Mouse (Mus musculus) forebrain, embryonic 12.5 days (tissue): Measurements from ENCODE around the gene Ccdc51. TPM values are rescaled to one million over a fixed set of nuclear protein-coding genes. Genes with fewer than 3 reads are reported as not detected.
"Not testable (repeated sequence)": the region's sequence is repeated elsewhere in the genome, so short reads cannot be mapped to it uniquely, and the experiment has no call there.

ENCODE experiments used
- ATAC-seq: fragments of 200-750 bp; cut with Nextera tagmentation; 2 replicates; pipeline ENCODE4 v1.8.0; 2017; ENCODE audit warnings: moderate TSS enrichment; ENCODE audit not compliant: low FRiP score
- H3K27ac ChIP-seq: fragments of 300-500 bp; sonication (generic); 2 replicates; pipeline ENCODE4 v1.5.1; 2016; ENCODE audit warnings: mild to moderate bottlenecking
- H3K27me3 ChIP-seq: fragments of 300-500 bp; sonication (generic); 2 replicates; pipeline ENCODE4 v1.6.1; 2016; ENCODE audit warnings: mild to moderate bottlenecking
- H3K36me3 ChIP-seq: fragments of 300-500 bp; sonication (generic); replicated peaks from 2 replicates; pipeline ENCODE4 v1.6.1; 2016; ENCODE audit warnings: mild to moderate bottlenecking
- H3K4me1 ChIP-seq: fragments of 300-500 bp; sonication (generic); 2 replicates; pipeline ENCODE4 v1.6.1; 2016
- H3K4me2 ChIP-seq: fragments of 300-500 bp; sonication (generic); 2 replicates; pipeline ENCODE4 v1.6.1; 2016; ENCODE audit warnings: mild to moderate bottlenecking, moderate library complexity
- H3K4me3 ChIP-seq: fragments of 300-500 bp; sonication (generic); replicated peaks from 2 replicates; pipeline ENCODE4 v1.5.1; 2016; ENCODE audit warnings: mild to moderate bottlenecking
- H3K9ac ChIP-seq: fragments of 300-500 bp; sonication (generic); 2 replicates; pipeline ENCODE4 v1.6.1; 2016; ENCODE audit warnings: mild to moderate bottlenecking
- H3K9me3 ChIP-seq: fragments of 300-500 bp; sonication (generic); 2 replicates; pipeline ENCODE4 v1.6.1; 2016
- WGBS: fragments of 180-500 bp; shearing (Covaris S2); methylation state at CpG from one replicate; pipeline ENCODE4 v1.1.7; 2016; 5-methylcytosine and 5-hydroxymethylcytosine counted together
- polyA plus RNA-seq: library from polyadenylated mRNA; unstranded; fragments of >200 nt; fragmentation: Nextera tagmentation; extraction: Ambion mirVana; gene quantifications from 2 replicates; pipeline ENCODE4 v1.2.1, GENCODE M21; 2016

Gene Ccdc51
- polyA plus RNA-seq, 1 experiment from 2014 or later = 13.9 TPM

DNA sequence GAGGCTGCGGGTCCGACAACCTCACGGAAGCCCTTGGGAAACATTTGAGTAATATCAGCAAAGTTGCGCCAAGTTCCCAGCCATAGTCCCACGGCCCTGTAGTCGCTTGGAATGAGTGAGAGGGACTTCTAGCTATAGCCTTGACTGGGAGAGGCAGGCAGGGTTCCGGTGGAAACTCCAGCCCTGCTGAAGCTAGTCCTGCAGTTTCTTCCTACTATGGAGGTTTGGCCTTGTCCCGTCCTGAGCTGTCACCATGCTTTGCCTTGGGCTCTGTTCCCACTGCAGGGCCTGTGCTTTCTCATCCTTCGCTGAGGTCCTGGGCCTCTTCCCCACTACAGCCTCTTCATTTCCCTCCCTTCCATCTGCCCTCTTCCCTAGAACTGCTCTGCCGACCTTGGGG lies 33.9 kb downstream of the Ccdc51 start:
- no peak overlapping the region for H3K9ac ChIP-seq
- H3K27ac ChIP-seq = no peak overlapping the region
- ATAC-seq = no peak
- 95% methylated on average over 10 of the region's 10 CpGs for WGBS
- H3K4me1 ChIP-seq = no peaks in the 10 kb centered on the region
- H3K36me3 ChIP-seq = peaks cover 91% of the 10 kb centered on the region
- no peak overlapping the region for H3K4me3 ChIP-seq
- no peaks in the 10 kb centered on the region for H3K9me3 ChIP-seq
- H3K27me3 ChIP-seq = no peaks in the 10 kb centered on the region
- no peak overlapping the region for H3K4me2 ChIP-seq

DNA sequence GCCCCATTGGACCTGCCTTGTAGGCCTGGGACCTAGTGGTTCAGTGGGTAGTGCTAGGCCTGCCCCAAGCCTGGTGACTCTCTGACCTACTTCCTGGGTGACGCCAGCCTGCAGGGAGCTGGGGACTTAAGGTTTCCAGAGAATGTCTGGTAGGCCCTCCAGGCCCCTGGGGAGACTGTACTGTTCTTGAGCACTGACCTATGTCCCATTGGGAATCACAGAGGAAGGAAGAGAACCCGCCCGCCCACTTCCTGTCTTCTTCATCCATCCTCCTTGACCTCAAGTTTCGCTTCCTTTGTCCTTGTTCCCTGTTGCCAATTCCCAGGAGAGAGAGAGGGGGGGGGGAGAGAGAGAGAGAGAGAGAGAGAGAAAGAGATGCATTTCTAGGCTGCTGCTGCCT lies 35.8 kb downstream of the Ccdc51 start:
- H3K36me3 ChIP-seq = peaks cover 72% of the 10 kb centered on the region
- ATAC-seq = no peak
- no peak overlapping the region for H3K27ac ChIP-seq

DNA sequence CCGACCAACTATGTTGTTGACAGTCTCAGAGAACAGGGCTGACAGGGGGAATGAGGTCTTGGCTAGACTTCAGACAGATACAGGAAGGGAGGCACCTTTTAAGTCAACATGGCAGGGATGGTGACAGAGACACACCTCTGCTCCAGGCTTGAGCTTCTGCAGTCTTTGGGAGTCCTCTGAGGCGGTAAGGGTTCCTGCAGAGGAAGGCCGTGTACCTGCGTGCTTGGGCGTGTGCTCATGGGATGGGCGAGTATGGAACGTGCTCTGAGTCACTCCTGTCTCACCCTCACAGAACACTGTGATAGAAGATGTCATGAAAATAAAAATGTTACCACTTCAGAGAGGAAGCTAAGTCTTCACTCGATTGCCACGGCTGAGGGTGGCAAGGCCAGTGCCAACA lies 37.3 kb downstream of the Ccdc51 start:
- Histone ChIP-seq H3K36me3 (peaks cover 58% of the 10 kb centered on the region), H3K9me3 (no peaks in the 10 kb centered on the region), H3K4me3 (no peak overlapping the region), H3K4me2 (no peak overlapping the region), H3K27me3 (no peaks in the 10 kb centered on the region), H3K27ac (no peak overlapping the region), H3K9ac (no peak overlapping the region), H3K4me1 (no peaks in the 10 kb centered on the region)
- ATAC-seq = no peak
- 97% methylated on average over 9 of the region's 9 CpGs for WGBS

More for the DNA sequence above, 35.8 kb downstream of the Ccdc51 start:
- 96% methylated on average over 2 of the region's 4 CpGs for WGBS
- Histone ChIP-seq H3K4me1 (no peaks in the 10 kb centered on the region), H3K4me3 (no peak overlapping the region), H3K9me3 (no peaks in the 10 kb centered on the region), H3K27me3 (no peaks in the 10 kb centered on the region), H3K9ac (no peak overlapping the region), H3K4me2 (no peak overlapping the region)

DNA sequence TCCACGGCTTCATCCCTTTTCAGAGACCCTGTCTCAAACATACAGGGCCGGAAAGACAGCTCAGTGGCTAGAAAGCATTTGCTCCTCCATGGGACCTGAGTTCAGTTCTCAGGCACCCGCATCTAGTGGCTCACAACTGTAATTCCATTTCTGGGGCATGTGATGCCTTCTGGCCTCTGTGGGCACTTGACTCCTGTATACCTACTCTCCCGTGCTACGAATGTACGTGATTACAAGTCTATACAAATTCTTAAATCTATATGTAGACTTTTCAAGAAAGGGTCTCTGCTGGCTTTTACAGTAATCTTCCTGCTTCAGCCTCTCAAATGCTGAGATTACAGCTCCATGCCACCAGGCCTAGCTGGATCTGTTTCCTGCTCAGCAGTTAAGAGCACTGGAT lies 38.7 kb downstream of the Ccdc51 start:
- H3K9ac ChIP-seq = no peak overlapping the region
- H3K4me1 ChIP-seq = no peaks in the 10 kb centered on the region
- peaks cover 44% of the 10 kb centered on the region for H3K36me3 ChIP-seq
- ATAC-seq = no peak
- no peaks in the 10 kb centered on the region for H3K27me3 ChIP-seq
- H3K9me3 ChIP-seq = no peaks in the 10 kb centered on the region
- no peak overlapping the region for H3K27ac ChIP-seq
- WGBS = 89% methylated on average over 6 of the region's 6 CpGs
- H3K4me3 ChIP-seq = no peak overlapping the region
- H3K4me2 ChIP-seq = no peak overlapping the region

DNA sequence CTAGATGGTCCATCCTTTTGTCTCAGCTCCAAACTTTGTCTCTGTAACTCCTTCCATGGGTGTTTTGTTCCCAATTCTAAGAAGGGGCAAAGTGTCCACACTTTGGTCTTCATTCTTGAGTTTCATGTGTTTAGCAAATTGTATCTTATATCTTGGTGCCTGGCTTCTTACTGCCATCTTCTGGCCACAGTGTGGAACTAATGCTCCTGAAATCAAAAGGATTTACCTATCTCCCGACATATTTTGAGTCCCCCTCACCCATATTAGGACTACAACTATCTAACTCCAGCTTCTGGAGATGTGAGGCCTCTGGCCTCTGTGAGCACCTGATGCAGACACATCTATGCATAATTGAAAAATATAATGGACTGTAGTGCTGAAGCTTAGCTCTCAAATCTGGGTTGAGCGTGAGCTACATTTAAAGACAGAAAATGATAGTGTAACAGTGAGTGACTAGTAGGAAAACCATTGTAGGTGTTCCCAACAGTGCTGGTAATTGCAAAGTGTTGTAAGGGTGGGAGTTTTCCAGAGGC lies 40.3 kb downstream of the Ccdc51 start:
- no peaks in the 10 kb centered on the region for H3K4me1 ChIP-seq
- no peak overlapping the region for H3K9ac ChIP-seq
- no peak overlapping the region for H3K4me3 ChIP-seq
- WGBS = 47% methylated on average over 2 of the region's 2 CpGs
- no peak overlapping the region for H3K27ac ChIP-seq
- no peaks in the 10 kb centered on the region for H3K27me3 ChIP-seq
- H3K4me2 ChIP-seq = no peak overlapping the region
- no peaks in the 10 kb centered on the region for H3K9me3 ChIP-seq
- ATAC-seq = no peak
- H3K36me3 ChIP-seq = peaks cover 27% of the 10 kb centered on the region

DNA sequence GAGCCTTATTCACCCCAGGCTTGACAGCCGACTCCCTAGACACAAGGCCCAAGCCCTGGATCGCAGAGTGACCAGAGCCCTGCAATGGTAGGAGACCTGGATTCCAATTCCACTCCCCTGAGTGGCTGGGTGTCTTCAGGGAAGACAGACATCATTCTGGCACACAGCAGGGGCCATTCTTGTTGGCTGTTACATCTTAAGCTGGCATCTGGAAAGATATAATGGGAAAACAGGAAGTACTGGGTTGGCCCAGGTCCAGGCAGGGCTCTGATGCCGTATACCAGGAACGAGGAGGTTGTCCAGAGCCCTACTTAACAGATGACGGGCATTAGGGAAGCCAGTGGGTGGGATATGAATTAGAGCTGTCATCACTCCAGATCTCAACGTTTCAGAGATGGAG lies 41.0 kb downstream of the Ccdc51 start:
- no peak overlapping the region for H3K4me3 ChIP-seq
- no peaks in the 10 kb centered on the region for H3K9me3 ChIP-seq
- WGBS = 68% methylated on average over 6 of the region's 6 CpGs
- no peak overlapping the region for H3K4me2 ChIP-seq
- ATAC-seq = no peak
- no peaks in the 10 kb centered on the region for H3K4me1 ChIP-seq
- H3K9ac ChIP-seq = no peak overlapping the region
- H3K36me3 ChIP-seq = peaks cover 21% of the 10 kb centered on the region
- H3K27ac ChIP-seq = no peak overlapping the region
- H3K27me3 ChIP-seq = no peaks in the 10 kb centered on the region

DNA sequence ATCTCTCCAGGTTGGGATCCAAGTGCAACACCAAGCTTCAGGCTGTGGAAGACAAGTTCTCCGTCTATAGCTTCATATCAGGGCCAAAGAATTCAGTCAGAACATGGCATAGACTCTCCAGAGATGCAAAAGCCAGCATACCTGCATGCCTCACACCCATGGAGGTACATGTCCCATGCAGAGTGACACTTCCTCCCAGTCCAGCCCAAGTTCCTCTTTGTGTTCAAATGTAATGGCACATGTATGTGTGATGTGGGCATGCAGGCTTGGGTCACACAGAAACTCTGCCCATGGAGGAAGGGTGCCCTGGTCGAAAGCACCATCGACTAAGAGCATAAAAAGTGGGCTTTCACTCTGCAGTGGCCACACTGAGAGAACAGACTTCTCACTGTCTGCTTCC lies 41.9 kb downstream of the Ccdc51 start:
- Histone ChIP-seq H3K4me3 (no peak overlapping the region), H3K9me3 (no peaks in the 10 kb centered on the region), H3K36me3 (peaks cover 12% of the 10 kb centered on the region), H3K4me1 (no peaks in the 10 kb centered on the region), H3K4me2 (no peak overlapping the region), H3K27ac (no peak overlapping the region), H3K27me3 (no peaks in the 10 kb centered on the region), H3K9ac (no peak overlapping the region)
- 90% methylated on average over 3 of the region's 3 CpGs for WGBS
- no peak for ATAC-seq

DNA sequence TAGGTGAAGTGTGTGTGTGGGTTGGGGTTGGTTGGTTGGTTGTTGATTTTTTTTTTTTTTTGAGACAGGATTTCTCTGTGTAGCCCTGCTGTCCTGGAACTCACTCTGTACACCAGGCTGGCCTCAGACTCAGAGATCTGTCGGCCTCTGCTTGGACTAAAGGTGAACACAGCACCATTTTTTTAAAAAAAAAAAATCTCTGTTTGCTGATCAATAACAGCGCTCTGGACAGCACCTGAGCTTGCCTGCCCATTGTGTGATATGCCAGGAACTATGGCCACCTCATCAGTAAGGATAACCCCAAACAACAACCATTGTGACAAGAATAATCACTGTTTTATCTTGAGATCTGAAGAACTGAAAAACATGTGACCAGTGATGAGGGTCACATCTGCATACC lies 42.8 kb downstream of the Ccdc51 start:
- Histone ChIP-seq H3K4me2 (no peak overlapping the region), H3K4me3 (no peak overlapping the region), H3K27ac (no peak overlapping the region), H3K9ac (no peak overlapping the region), H3K36me3 (peaks cover 3% of the 10 kb centered on the region; the same call in 1 of the 2 replicates), H3K4me1 (no peaks in the 10 kb centered on the region), H3K27me3 (no peaks in the 10 kb centered on the region), H3K9me3 (no peaks in the 10 kb centered on the region)
- ATAC-seq = no peak
- 79% methylated on average over 2 of the region's 2 CpGs for WGBS

DNA sequence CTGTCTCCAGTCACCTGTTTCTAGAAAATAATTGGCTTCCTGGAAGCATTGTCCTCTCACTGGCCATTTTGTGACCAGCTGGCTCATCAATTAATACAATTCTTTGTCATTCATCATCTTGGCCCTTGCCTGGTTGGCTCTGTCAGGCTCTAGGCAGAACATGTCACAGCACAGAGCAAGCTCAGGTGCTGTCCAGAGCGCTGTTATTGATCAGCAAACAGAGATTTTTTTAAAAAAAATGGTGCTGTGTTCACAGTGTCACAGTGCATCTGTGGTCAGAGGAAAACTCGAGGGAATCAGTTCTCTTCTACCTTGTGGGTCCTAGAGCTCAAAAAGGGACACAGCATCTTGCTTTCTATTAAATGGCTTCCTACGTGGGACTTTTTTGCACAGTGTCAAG lies 43.2 kb downstream of the Ccdc51 start:
- H3K4me1 ChIP-seq = no peaks in the 10 kb centered on the region
- H3K27me3 ChIP-seq = no peaks in the 10 kb centered on the region
- H3K27ac ChIP-seq = no peak overlapping the region
- H3K36me3 ChIP-seq = 0 out of 2 replicates have a peak, but pooled peaks cover 3% of the 10 kb centered on the region
- no peak for ATAC-seq
- no peaks in the 10 kb centered on the region for H3K9me3 ChIP-seq
- H3K4me2 ChIP-seq = no peak overlapping the region
- H3K9ac ChIP-seq = no peak overlapping the region
- 72% methylated on average over 3 of the region's 3 CpGs for WGBS
- H3K4me3 ChIP-seq = no peak overlapping the region

DNA sequence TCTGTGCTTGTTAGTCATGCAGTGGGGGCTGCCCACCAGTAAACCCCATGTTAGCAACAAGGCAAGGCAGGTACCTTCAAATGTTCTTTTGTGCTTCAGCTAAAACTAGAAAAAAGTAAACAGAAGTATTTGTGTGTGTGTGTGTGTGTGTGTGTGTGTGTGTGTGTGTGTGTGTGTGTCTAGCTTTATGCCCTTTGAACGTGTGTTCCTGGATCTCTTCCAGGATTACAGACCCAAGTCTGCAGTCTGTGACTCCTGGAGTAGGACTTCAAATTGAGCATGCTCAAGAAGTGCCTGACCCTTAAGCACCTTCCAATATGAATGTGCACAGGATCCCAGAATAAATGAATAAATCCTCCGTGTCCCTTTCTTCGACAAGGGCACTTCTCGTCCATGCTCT lies 44.8 kb downstream of the Ccdc51 start:
- Histone ChIP-seq H3K4me3 (no peak overlapping the region), H3K9me3 (no peaks in the 10 kb centered on the region), H3K9ac (no peak overlapping the region), H3K4me1 (no peaks in the 10 kb centered on the region), H3K27me3 (no peaks in the 10 kb centered on the region), H3K4me2 (no peak overlapping the region), H3K36me3 (no peaks in the 10 kb centered on the region), H3K27ac (no peak overlapping the region)
- no peak for ATAC-seq
- WGBS = 87% methylated on average over 4 of the region's 4 CpGs

DNA sequence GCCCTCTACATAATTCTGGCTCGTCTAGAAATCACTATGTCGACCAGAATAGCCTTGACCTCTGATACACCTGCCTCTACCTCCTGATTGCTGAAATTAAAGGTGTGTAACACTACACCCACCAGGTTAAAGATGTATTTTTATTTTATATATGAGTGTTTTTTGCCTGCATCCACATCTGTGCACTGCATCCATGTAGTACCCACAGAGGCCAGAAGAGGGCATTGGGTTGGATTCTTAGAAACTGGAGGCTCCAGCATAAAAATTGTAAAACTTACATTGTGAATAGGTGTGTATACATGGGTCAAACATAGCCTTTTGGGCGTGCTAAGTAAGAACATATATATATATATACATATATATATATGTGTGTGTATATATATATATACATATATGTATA lies 45.9 kb downstream of the Ccdc51 start:
- no peak for ATAC-seq
- Histone ChIP-seq H3K36me3 (no peaks in the 10 kb centered on the region), H3K9me3 (no peaks in the 10 kb centered on the region), H3K4me3 (no peak overlapping the region), H3K27ac (no peak overlapping the region), H3K4me1 (no peaks in the 10 kb centered on the region), H3K4me2 (no peak overlapping the region), H3K27me3 (no peaks in the 10 kb centered on the region), H3K9ac (no peak overlapping the region)
- 55% methylated on average over 3 of the region's 3 CpGs for WGBS

DNA sequence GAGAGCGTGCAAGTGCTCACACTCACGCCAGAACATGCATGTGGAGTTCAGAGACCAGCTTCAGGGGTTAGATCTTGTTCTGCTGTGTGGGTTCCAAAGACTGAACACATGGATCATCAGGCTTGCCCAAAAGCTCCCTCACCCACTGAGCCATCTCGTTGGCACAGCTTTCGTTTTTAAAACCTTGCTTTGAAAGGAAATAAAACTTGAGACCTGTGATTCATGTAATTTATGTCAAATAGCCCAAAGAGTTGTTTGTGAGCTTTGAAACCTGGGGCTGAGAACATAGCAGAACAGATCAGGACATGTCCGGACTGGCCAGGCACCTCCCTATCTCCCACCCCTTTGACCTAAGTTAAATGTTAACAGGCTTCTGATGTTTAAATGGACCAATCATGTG lies 47.8 kb downstream of the Ccdc51 start:
- ATAC-seq = no peak
- Histone ChIP-seq H3K36me3 (no peaks in the 10 kb centered on the region), H3K4me3 (no peak overlapping the region), H3K9me3 (no peaks in the 10 kb centered on the region), H3K4me1 (no peaks in the 10 kb centered on the region), H3K27me3 (no peaks in the 10 kb centered on the region), H3K9ac (no peak overlapping the region), H3K27ac (no peak overlapping the region), H3K4me2 (no peak overlapping the region)
- WGBS = 88% methylated on average over 5 of the region's 5 CpGs

DNA sequence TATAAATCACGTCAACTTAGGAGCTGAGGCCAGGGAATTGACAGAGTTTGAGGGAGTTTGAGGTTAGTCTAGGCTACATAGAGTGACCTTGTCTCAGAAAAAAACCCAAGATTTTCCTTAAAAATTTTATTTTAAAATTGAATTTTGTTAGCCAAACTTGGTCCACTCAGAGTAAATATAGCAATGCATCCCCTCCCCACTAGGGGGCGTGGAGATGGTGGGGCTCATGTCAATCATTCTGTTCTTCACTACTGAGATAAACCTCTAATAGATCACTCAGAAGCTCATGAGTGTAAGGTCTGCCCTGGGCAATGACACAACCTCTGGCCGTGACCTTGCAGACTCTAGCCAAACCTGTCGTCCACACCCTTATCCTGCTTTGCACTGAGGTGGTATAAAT lies 58.1 kb downstream of the Ccdc51 start:
- H3K4me1 ChIP-seq, H3K4me2 ChIP-seq, H3K36me3 ChIP-seq, H3K9ac ChIP-seq, H3K27ac ChIP-seq, H3K4me3 ChIP-seq, H3K27me3 ChIP-seq, H3K9me3 ChIP-seq, ATAC-seq: not testable (repeated sequence)
- WGBS = 69% methylated on average over 4 of the region's 4 CpGs
